Mouse (Mus musculus): ENCODE data around the gene Mpp2.

Gene Mpp2

GRCm38 (mm10) chr11:102087931-102088898 is at the start of gene Mpp2:
Mpp2 (minus strand) TSS chr11:102088515.
- DNase-seq (ENCODE audit: low read depth in 1 of 2, low spot score in 2 of 2) = no peak

- DNase-seq (ENCODE audit: low read depth in 1 of 2, low spot score in 2 of 2) = peak in 1 of 2 experiments; percentile 25
Measured at GRCm38 (mm10) chr11:102137625-102138446, 49.5 kb upstream of the Mpp2 start.

DNA sequence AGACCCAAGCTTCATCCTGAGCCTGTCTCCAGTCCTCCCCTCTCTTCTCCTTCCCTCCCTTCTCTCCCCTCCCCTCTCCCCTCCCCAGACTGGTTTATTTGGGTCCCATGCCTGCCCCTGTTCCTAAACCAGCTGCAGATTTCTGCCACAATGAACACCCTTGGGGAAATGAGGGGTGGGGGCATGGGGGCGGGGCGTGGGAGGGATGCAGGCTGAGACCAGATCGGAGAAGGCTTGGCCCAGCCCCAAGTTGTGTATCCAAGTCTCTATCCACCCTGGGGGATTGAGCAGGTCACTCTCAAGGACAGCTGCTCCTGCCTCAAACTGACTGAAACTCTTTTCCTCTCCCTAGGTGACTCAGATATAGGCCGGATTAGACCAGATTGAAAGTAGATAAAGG is 46.2 kb upstream of the Mpp2 start:
- DNase-seq (ENCODE audit: low read depth in 1 of 2, low spot score in 2 of 2) = no peak

- no peak for DNase-seq (ENCODE audit: low read depth in 1 of 2, low spot score in 2 of 2)
Measured at GRCm38 (mm10) chr11:102117386-102117785, 29.1 kb upstream of the Mpp2 start.

- no peak for DNase-seq (ENCODE audit: low read depth in 1 of 2, low spot score in 2 of 2)
Measured at GRCm38 (mm10) chr11:102116241-102116640, 27.9 kb upstream of the Mpp2 start.

GRCm38 (mm10) chr11:102111576-102111975 is 23.3 kb upstream of the Mpp2 start:
- no peak for DNase-seq (ENCODE audit: low read depth in 1 of 2, low spot score in 2 of 2)

GRCm38 (mm10) chr11:102107732-102108131 is 19.4 kb upstream of the Mpp2 start, which contains the start of gene Pyy:
Pyy (minus strand) TSS chr11:102107832.
- DNase-seq (ENCODE audit: low read depth in 1 of 2, low spot score in 2 of 2) = no peak

- DNase-seq (ENCODE audit: low read depth in 1 of 2, low spot score in 2 of 2) = no peak
Measured at GRCm38 (mm10) chr11:102106911-102107310, 18.6 kb upstream of the Mpp2 start.

DNA sequence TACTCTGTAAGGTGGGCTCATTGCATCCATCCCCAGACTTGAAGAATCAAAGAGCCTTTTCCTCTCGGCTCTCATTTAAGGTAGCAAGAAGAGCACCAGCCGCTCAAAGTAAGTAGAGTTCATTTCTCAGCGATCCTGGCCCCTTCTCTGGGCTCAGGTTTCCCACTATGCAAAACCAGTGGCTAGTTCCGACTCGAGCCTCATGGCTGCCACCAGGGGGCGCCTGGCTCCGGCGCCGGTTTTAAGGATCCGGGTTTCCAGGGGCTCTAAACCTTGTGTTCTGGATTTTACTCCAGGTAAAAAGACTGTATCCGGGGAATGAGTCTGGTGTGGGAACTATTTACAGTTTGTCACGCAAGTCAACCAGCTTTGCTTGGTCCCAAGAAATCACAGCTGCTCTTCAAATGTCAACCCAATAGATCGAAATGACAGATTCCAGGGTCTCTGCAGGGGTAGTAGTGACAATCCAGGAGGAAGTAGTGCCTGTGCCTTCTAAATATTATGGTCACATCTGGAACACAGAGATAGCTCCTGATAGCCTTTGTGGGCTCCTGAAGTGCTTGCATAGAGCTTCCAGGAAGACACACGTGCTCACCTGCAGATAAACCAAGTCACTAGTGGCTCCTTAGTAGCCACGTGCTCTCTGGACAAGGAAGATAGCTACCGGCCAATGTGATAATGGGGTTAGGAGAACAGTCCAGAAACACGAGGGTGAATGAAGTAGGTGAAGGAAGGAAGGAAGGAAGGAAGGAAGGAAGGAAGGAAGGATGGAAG is 14.4 kb upstream of the Mpp2 start:
- peak in 1 of 2 experiments; percentile 19 for DNase-seq (ENCODE audit: low read depth in 1 of 2, low spot score in 2 of 2)

GRCm38 (mm10) chr11:102101219-102101618 is 12.9 kb upstream of the Mpp2 start, which contains the start of gene Ppy:
Ppy (minus strand) TSS chr11:102101319.
- DNase-seq (ENCODE audit: low read depth in 1 of 2, low spot score in 2 of 2) = no peak

DNA sequence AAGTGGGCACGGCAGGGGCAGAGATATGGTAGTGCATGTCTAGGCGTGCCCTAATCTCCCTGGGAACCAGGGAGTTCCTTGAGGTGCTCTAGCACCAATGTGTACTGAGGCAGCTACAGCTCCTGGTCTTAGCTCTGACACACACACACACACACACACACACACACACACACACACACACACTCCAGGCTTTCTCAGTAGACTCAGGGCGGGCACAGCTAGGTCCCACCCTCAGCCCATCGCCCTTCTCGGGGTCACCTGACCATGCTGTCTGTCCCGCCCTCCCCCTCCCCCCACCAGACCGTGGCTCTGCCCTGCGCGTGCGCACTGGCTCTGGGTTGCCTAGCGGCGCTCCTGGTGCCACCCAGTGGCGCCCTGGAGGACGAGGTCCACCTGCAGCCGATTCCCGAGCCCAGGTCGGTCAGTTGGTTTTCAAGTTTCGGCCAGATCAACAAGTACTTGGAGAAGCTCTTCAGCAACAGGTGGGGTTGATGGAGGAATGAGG is 8.6 kb upstream of the Mpp2 start:
- DNase-seq (ENCODE audit: low read depth in 1 of 2, low spot score in 2 of 2) = no peak

DNA sequence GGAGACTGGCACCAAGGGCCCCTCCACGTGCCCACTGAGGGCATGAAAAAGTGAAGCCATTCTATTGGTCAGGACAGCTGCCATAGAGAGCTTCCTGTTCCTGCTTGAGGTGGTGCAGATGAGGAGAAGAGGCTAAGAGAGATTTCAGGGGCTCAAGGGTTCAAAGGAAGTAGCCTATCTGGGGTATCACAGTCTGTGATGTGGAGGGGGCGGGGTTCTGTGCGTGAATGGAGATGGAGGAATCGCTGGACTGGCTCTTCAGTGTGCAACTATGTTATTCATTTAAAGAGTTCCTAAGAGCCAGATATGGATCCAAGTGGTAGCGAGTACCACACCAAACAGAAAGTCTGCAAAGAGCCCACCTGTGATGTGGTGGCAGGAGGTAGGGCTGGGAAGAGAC is 8.1 kb upstream of the Mpp2 start:
- DNase-seq (ENCODE audit: low read depth in 1 of 2, low spot score in 2 of 2) = no peak

DNA sequence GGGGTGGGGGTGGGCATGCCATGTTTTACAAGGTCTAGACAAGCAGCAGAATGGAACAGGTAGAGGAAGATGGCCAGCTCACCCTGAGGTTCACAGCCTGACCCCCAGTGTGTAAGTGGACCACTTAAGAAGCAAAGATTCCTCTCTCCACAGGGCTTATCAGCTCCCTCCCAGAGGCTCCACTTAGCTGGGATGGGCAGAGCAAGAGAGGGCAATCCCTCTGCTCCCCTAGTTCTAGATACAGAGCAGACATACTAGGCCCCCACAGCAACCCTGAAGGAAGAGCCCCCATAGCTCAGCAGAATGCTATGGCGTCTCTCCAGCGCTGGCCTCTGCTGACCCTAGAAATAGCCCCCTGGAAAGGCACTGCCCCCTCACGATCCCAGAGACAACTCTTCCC is 7.4 kb upstream of the Mpp2 start:
- DNase-seq (ENCODE audit: low read depth in 1 of 2, low spot score in 2 of 2) = no peak

DNA sequence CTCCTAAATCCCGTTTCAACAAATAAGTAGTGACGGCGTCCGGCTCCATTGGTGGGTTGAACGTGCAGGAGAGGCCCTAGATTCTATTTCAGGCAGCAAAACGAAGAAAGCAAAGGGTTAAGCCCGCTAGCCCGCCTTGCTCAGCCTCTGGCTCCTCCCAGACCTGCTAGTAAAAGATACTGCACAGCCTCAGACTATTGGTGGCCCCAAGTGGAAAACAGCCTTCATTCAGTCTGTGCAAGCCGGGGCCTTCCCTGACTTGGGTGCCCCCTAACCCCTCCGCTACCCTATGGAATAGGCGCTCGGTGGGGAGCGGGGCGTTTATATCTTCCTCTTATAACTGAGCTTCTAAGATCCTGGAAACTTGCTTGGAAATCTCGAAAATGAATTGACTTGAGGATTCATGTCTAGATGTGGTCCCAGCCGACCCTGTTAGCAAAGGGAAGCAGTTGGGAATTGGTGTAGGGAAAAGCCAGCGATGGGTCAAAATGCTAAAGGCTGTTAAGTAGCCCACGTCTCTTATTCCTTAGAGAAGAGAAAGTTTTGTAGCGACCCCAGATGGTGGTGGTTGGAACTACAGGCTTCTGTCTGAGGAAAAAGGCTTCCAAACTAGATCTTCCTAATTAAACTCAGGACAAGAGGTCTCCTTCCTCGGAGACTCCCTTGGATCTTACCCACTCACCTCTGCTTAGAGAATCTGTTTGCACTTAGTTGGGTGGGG is 933 bp upstream of the Mpp2 start:
- DNase-seq (ENCODE audit: low read depth in 1 of 2, low spot score in 2 of 2) = no peak

- peak in 1 of 2 experiments; percentile 8 for DNase-seq (ENCODE audit: low read depth in 1 of 2, low spot score in 2 of 2)
Measured at GRCm38 (mm10) chr11:102087081-102087751, 1.1 kb downstream of the Mpp2 start.

GRCm38 (mm10) chr11:102086331-102086730 is 2.0 kb downstream of the Mpp2 start:
- DNase-seq (ENCODE audit: low read depth in 1 of 2, low spot score in 2 of 2) = no peak

DNA sequence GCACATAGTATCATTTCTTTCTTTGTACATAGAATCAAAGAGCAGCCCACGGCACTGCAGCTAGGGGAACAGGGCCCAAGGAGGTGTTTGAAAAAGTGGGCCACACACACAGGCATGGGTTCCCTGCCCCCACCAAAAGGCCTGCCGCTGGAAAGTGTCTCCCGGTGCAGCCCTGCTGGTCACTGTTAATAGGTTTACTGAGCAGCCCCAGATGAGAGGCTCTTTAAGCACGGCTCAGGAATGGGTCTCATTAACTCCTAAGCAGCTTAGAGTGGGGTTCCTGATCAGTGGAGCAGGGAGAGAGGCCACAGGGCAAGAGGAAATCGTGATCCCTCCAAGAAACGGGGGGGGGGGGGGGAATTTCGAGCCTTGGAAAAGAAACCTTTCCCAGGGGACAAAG is 4.2 kb downstream of the Mpp2 start:
- DNase-seq (ENCODE audit: low read depth in 1 of 2, low spot score in 2 of 2) = no peak

DNA sequence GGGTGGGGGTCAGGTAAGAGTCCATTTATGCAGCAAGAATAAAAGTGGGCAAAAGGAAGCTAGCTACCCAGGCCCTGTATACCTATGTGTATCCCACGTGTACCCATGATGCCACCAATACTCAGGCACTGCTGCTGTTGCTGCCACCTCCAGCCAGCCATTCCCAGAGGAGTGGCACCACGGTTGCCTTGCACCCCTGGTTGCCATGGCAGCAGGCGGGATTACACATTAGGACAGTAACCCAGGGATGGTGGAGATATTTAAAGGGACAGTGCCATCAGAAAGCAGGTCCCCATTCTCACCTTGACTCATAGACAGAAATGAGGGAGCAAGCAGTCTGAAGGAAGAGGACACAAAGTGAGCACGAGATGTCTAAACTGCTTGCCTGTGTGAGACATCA is 5.1 kb downstream of the Mpp2 start:
- no peak for DNase-seq (ENCODE audit: low read depth in 1 of 2, low spot score in 2 of 2)

- DNase-seq (ENCODE audit: low read depth in 1 of 2, low spot score in 2 of 2) = no peak
Measured at GRCm38 (mm10) chr11:102082322-102082721, 6.0 kb downstream of the Mpp2 start.

DNA sequence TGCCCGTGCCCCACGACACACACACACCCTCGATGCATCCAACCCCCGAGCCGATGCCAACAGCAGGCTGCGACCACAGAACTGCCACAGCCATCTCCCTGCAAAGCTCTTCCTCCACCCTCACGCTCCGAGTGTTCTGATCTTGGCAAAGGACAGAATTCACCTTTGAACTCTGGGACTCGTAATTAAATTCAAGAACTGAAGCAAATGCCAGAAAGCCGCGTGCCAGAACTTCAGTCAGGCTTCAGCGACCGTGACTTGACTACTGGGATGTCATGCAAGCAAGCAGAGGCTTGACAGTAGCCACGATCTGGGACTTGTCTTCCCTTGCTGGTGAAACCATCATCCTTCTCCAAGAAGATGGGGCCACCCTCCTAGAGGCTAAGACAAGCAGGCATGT is 14.6 kb downstream of the Mpp2 start:
- DNase-seq (ENCODE audit: low read depth in 1 of 2, low spot score in 2 of 2) = no peak
